In genomic region chr7:45515436-45515835, GRCm38 (mm10) we compare ENCODE assay signal across 9 mouse cellular contexts. TPM values are rescaled to one million over a fixed set of nuclear protein-coding genes. Genes with fewer than 3 reads are reported as not detected.
DNase-seq lines count a peak whose midpoint lies in the region; ATAC-seq and TF ChIP-seq lines count a peak whose summit lies in the region.
"Had no signal": no experiment of that assay in that cellular context is flagged by ENCODE, and none has a peak within 500 bp of the region (broad histone marks: within the 10 kb centered on the region; RNA-seq: fewer than 3 reads in every experiment).

No protein-coding gene starts in this region.

- H3K9me3 ChIP-seq in forebrain, embryonic 11.5 days (ENCODE audit: control insufficient read depth, low read length): no peaks in the 10 kb centered on the region
- no peaks in the 10 kb centered on the region for H3K9me3 ChIP-seq in forebrain, embryonic 14.5 days (replicated peaks; ENCODE audit: control insufficient read depth, low read length)
- no peaks in the 10 kb centered on the region for H3K9me3 ChIP-seq in midbrain, postnatal 0 days (ENCODE audit: low read length)
- no peaks in the 10 kb centered on the region for H3K9me3 ChIP-seq in midbrain, embryonic 16.5 days (replicated peaks; ENCODE audit: control insufficient read depth, low read length, poor library complexity, severe bottlenecking)
- H3K9me3 ChIP-seq in intestine, embryonic 14.5 days (ENCODE audit: control insufficient read depth, low read length): no peaks in the 10 kb centered on the region
- no peaks in the 10 kb centered on the region for H3K9me3 ChIP-seq in stomach, embryonic 14.5 days (ENCODE audit: control insufficient read depth, low read depth, low read length)

- 26% methylated on average over 16 of the region's 16 CpGs for WGBS in forebrain, embryonic 11.5 days
- 42% methylated on average over 16 of the region's 16 CpGs for WGBS in forebrain, embryonic 14.5 days
- 31% methylated on average over 16 of the region's 16 CpGs for WGBS in midbrain, postnatal 0 days
- 29% methylated on average over 16 of the region's 16 CpGs for WGBS in midbrain, embryonic 16.5 days
- WGBS in intestine, embryonic 14.5 days: 22% methylated on average over 16 of the region's 16 CpGs
- WGBS in stomach, embryonic 14.5 days: 24% methylated on average over 16 of the region's 16 CpGs

- H3K4me1 ChIP-seq in forebrain, embryonic 11.5 days (replicated peaks; ENCODE audit: control insufficient read depth, insufficient read depth, low read length): no peaks in the 10 kb centered on the region; the same call in 1 of the 2 replicates
- H3K4me1 ChIP-seq in forebrain, embryonic 14.5 days (ENCODE audit: control insufficient read depth, insufficient read depth, low read length): no peaks in the 10 kb centered on the region
- H3K4me1 ChIP-seq in midbrain, postnatal 0 days (ENCODE audit: insufficient read depth, low read length): no peaks in the 10 kb centered on the region
- H3K4me1 ChIP-seq in midbrain, embryonic 16.5 days (ENCODE audit: control insufficient read depth, insufficient read depth, low read length): no peaks in the 10 kb centered on the region
- peaks cover 10% of the 10 kb centered on the region for H3K4me1 ChIP-seq in intestine, embryonic 14.5 days (replicated peaks; ENCODE audit: control insufficient read depth, insufficient read depth, low read length)
- 0 out of 2 replicates have a peak, but pooled peaks cover 2% of the 10 kb centered on the region for H3K4me1 ChIP-seq in stomach, embryonic 14.5 days (ENCODE audit: control insufficient read depth, insufficient read depth, low read length)

- DNase-seq in forebrain, embryonic 11.5 days (ENCODE audit: low spot score): peak; percentile 61
- no peak for DNase-seq in forebrain, embryonic 14.5 days (ENCODE audit: low spot score)
- DNase-seq in midbrain, postnatal 0 days (ENCODE audit: low spot score): no peak
- no peak for DNase-seq in intestine, embryonic 14.5 days (ENCODE audit: low spot score)
- no peak for DNase-seq in ovary, postnatal 14 days (ENCODE audit: low spot score)
- DNase-seq in left cerebral cortex, adult 11 months (ENCODE audit: low spot score): no peak
- DNase-seq: kidney, postnatal 14 days had no signal

- TF ChIP-seq CTCF in midbrain, postnatal 0 days (IDR thresholded peaks at IDR 0.05): no peak

- H3K36me3 ChIP-seq in forebrain, embryonic 11.5 days (ENCODE audit: control insufficient read depth, insufficient read depth, low read length): no peaks in the 10 kb centered on the region
- no peaks in the 10 kb centered on the region for H3K36me3 ChIP-seq in forebrain, embryonic 14.5 days (ENCODE audit: control insufficient read depth, insufficient read depth, low read length)
- H3K36me3 ChIP-seq in midbrain, postnatal 0 days (ENCODE audit: insufficient read depth, low read length): no peaks in the 10 kb centered on the region
- no peaks in the 10 kb centered on the region for H3K36me3 ChIP-seq in midbrain, embryonic 16.5 days (ENCODE audit: control insufficient read depth, insufficient read depth, low read length)
- H3K36me3 ChIP-seq in intestine, embryonic 14.5 days (ENCODE audit: control insufficient read depth, insufficient read depth, low read length): no peaks in the 10 kb centered on the region
- no peaks in the 10 kb centered on the region for H3K36me3 ChIP-seq in stomach, embryonic 14.5 days (ENCODE audit: control insufficient read depth, insufficient read depth, low read length)

- no peak overlapping the region for H3K27ac ChIP-seq in forebrain, embryonic 11.5 days (ENCODE audit: low read depth, low read length)
- no peak overlapping the region for H3K27ac ChIP-seq in forebrain, embryonic 14.5 days (ENCODE audit: low read depth, low read length)
- H3K27ac ChIP-seq in midbrain, postnatal 0 days (ENCODE audit: low read depth, low read length): no peak overlapping the region
- H3K27ac ChIP-seq in midbrain, embryonic 16.5 days (ENCODE audit: low read length): no peak overlapping the region
- H3K27ac ChIP-seq in intestine, embryonic 14.5 days (ENCODE audit: low read depth): peak overlapping the region; percentile 75
- H3K27ac ChIP-seq in stomach, embryonic 14.5 days (ENCODE audit: low read length): peak overlapping the region; percentile 63; the same call in 1 of the 2 replicates

- H3K4me2 ChIP-seq in forebrain, embryonic 11.5 days (ENCODE audit: low read depth, low read length, severe bottlenecking): peak overlapping the region; percentile 1; the same call in 1 of the 2 replicates
- no peak overlapping the region for H3K4me2 ChIP-seq in forebrain, embryonic 14.5 days (ENCODE audit: low read length)
- H3K4me2 ChIP-seq in midbrain, postnatal 0 days (ENCODE audit: low read depth, low read length, poor library complexity, severe bottlenecking): 0 out of 2 replicates have a peak overlapping the region, but pooled peaks have one; percentile 2
- H3K4me2 ChIP-seq in midbrain, embryonic 16.5 days (ENCODE audit: low read length): no peak overlapping the region
- H3K4me2 ChIP-seq in intestine, embryonic 14.5 days (ENCODE audit: low read length): peak overlapping the region; percentile 36
- peak overlapping the region; percentile 16; the same call in 1 of the 2 replicates for H3K4me2 ChIP-seq in stomach, embryonic 14.5 days (replicated peaks; ENCODE audit: low read depth, low read length)

- no peak for ATAC-seq in forebrain, embryonic 11.5 days (replicated peaks; ENCODE audit: low FRiP score)
- no peak for ATAC-seq in forebrain, embryonic 14.5 days
- ATAC-seq in midbrain, postnatal 0 days (ENCODE audit: low FRiP score): no peak
- ATAC-seq in midbrain, embryonic 16.5 days: no peak
- ATAC-seq in intestine, embryonic 14.5 days (replicated peaks; ENCODE audit: low FRiP score, low TSS enrichment, low read depth): peak; percentile 41
- peak; percentile 74 for ATAC-seq in stomach, embryonic 14.5 days (ENCODE audit: insufficient number of reproducible peaks, insufficient read depth, low FRiP score, low read depth)

- H3K9ac ChIP-seq in forebrain, embryonic 11.5 days (ENCODE audit: low read length): no peak overlapping the region
- H3K9ac ChIP-seq in forebrain, embryonic 14.5 days (ENCODE audit: low read length): no peak overlapping the region
- no peak overlapping the region for H3K9ac ChIP-seq in midbrain, postnatal 0 days (replicated peaks; ENCODE audit: low read length, poor library complexity, severe bottlenecking)
- H3K9ac ChIP-seq in midbrain, embryonic 16.5 days (ENCODE audit: low read depth, low read length): no peak overlapping the region
- H3K9ac ChIP-seq in intestine, embryonic 14.5 days (ENCODE audit: low read length): no peak overlapping the region
- no peak overlapping the region for H3K9ac ChIP-seq in stomach, embryonic 14.5 days (replicated peaks; ENCODE audit: low read depth, low read length)

- H3K4me3 ChIP-seq in forebrain, embryonic 11.5 days (ENCODE audit: low read depth, low read length): no peak overlapping the region
- H3K4me3 ChIP-seq in forebrain, embryonic 14.5 days (ENCODE audit: low read depth, low read length): no peak overlapping the region
- no peak overlapping the region for H3K4me3 ChIP-seq in midbrain, postnatal 0 days (ENCODE audit: low read depth, low read length)
- H3K4me3 ChIP-seq in midbrain, embryonic 16.5 days (ENCODE audit: low read depth, low read length): no peak overlapping the region
- no peak overlapping the region for H3K4me3 ChIP-seq in intestine, embryonic 14.5 days (ENCODE audit: low read depth, low read length)
- no peak overlapping the region for H3K4me3 ChIP-seq in stomach, embryonic 14.5 days (ENCODE audit: low read depth, low read length)

- no peaks in the 10 kb centered on the region for H3K27me3 ChIP-seq in forebrain, embryonic 11.5 days (ENCODE audit: control insufficient read depth, insufficient read depth, low read length)
- no peaks in the 10 kb centered on the region for H3K27me3 ChIP-seq in forebrain, embryonic 14.5 days (replicated peaks; ENCODE audit: control insufficient read depth, insufficient read depth, low read length)
- H3K27me3 ChIP-seq in midbrain, postnatal 0 days (ENCODE audit: insufficient read depth, low read length): no peaks in the 10 kb centered on the region
- H3K27me3 ChIP-seq in midbrain, embryonic 16.5 days (ENCODE audit: control insufficient read depth, insufficient read depth, low read depth, low read length): no peaks in the 10 kb centered on the region
- no peaks in the 10 kb centered on the region for H3K27me3 ChIP-seq in intestine, embryonic 14.5 days (replicated peaks; ENCODE audit: control insufficient read depth, insufficient read depth, low read length)
- no peaks in the 10 kb centered on the region for H3K27me3 ChIP-seq in stomach, embryonic 14.5 days (ENCODE audit: control insufficient read depth, insufficient read depth, low read length)

RNA-seq across cellular contexts. Expression of gene Nucb1, which starts 5.2 kb away (rescaled TPM):
- polyA plus RNA-seq in forebrain, embryonic 11.5 days (2014; fragmentation: Nextera tagmentation; extraction: Ambion mirVana): 90.4 and 109 TPM in 2 replicates
- 69.0 and 96.5 TPM in 2 replicates for polyA plus RNA-seq in forebrain, embryonic 14.5 days (2014; fragmentation: Nextera tagmentation; extraction: Ambion mirVana)
- 92.2 and 137 TPM in 2 replicates for total RNA-seq in midbrain, postnatal 0 days (2014; rRNA removed)
- 137 and 144 TPM in 2 replicates for polyA plus RNA-seq in midbrain, postnatal 0 days (2015; fragmentation: Nextera tagmentation; extraction: Ambion mirVana)
- polyA plus RNA-seq in midbrain, embryonic 16.5 days (2015; fragmentation: Nextera tagmentation; extraction: Ambion mirVana): 107 and 119 TPM in 2 replicates
- polyA plus RNA-seq in intestine, embryonic 14.5 days (2014; fragmentation: Nextera tagmentation; extraction: Ambion mirVana): 192 and 204 TPM in 2 replicates
- 199 TPM in 2 replicates for polyA plus RNA-seq in stomach, embryonic 14.5 days (2014; fragmentation: Nextera tagmentation; extraction: Ambion mirVana)

RNA-seq across cellular contexts. Expression of gene Ppp1r15a, which starts 10.6 kb away (rescaled TPM):
- polyA plus RNA-seq in forebrain, embryonic 11.5 days (2014; fragmentation: Nextera tagmentation; extraction: Ambion mirVana): 17.4 and 17.8 TPM in 2 replicates
- polyA plus RNA-seq in forebrain, embryonic 14.5 days (2014; fragmentation: Nextera tagmentation; extraction: Ambion mirVana): 13.1 and 19.3 TPM in 2 replicates
- 17.2 and 17.4 TPM in 2 replicates for total RNA-seq in midbrain, postnatal 0 days (2014; rRNA removed)
- 18.7 and 18.8 TPM in 2 replicates for polyA plus RNA-seq in midbrain, postnatal 0 days (2015; fragmentation: Nextera tagmentation; extraction: Ambion mirVana)
- polyA plus RNA-seq in midbrain, embryonic 16.5 days (2015; fragmentation: Nextera tagmentation; extraction: Ambion mirVana): 10.5 and 13.9 TPM in 2 replicates
- polyA plus RNA-seq in intestine, embryonic 14.5 days (2014; fragmentation: Nextera tagmentation; extraction: Ambion mirVana): 14.7 and 15.0 TPM in 2 replicates
- 12.7 and 18.3 TPM in 2 replicates for polyA plus RNA-seq in stomach, embryonic 14.5 days (2014; fragmentation: Nextera tagmentation; extraction: Ambion mirVana)

RNA-seq across cellular contexts. Expression of gene Plekha4, which starts 10.7 kb away (rescaled TPM):
- 0.80 and 1.5 TPM in 2 replicates for polyA plus RNA-seq in forebrain, embryonic 11.5 days (2014; fragmentation: Nextera tagmentation; extraction: Ambion mirVana)
- 0.76 and 1.2 TPM in 2 replicates for polyA plus RNA-seq in forebrain, embryonic 14.5 days (2014; fragmentation: Nextera tagmentation; extraction: Ambion mirVana)
- total RNA-seq in midbrain, postnatal 0 days (2014; rRNA removed): 2.0 and 2.1 TPM in 2 replicates
- 1.2 and 1.6 TPM in 2 replicates for polyA plus RNA-seq in midbrain, postnatal 0 days (2015; fragmentation: Nextera tagmentation; extraction: Ambion mirVana)
- 0.81 and 0.87 TPM in 2 replicates for polyA plus RNA-seq in midbrain, embryonic 16.5 days (2015; fragmentation: Nextera tagmentation; extraction: Ambion mirVana)
- 0.97 and 1.5 TPM in 2 replicates for polyA plus RNA-seq in intestine, embryonic 14.5 days (2014; fragmentation: Nextera tagmentation; extraction: Ambion mirVana)
- polyA plus RNA-seq in stomach, embryonic 14.5 days (2014; fragmentation: Nextera tagmentation; extraction: Ambion mirVana): 1.5 and 2.6 TPM in 2 replicates

RNA-seq across cellular contexts. Expression of gene Dhdh, which starts 26.8 kb away (rescaled TPM):
- polyA plus RNA-seq in forebrain, embryonic 11.5 days (2014; fragmentation: Nextera tagmentation; extraction: Ambion mirVana): 4.3 and 4.6 TPM in 2 replicates
- 1.4 and 1.6 TPM in 2 replicates for polyA plus RNA-seq in forebrain, embryonic 14.5 days (2014; fragmentation: Nextera tagmentation; extraction: Ambion mirVana)
- total RNA-seq in midbrain, postnatal 0 days (2014; rRNA removed): 4.3 TPM in 2 replicates
- 5.5 and 6.1 TPM in 2 replicates for polyA plus RNA-seq in midbrain, postnatal 0 days (2015; fragmentation: Nextera tagmentation; extraction: Ambion mirVana)
- polyA plus RNA-seq in midbrain, embryonic 16.5 days (2015; fragmentation: Nextera tagmentation; extraction: Ambion mirVana): 4.1 and 4.2 TPM in 2 replicates
- 2.9 and 3.5 TPM in 2 replicates for polyA plus RNA-seq in intestine, embryonic 14.5 days (2014; fragmentation: Nextera tagmentation; extraction: Ambion mirVana)
- 2.7 and 3.4 TPM in 2 replicates for polyA plus RNA-seq in stomach, embryonic 14.5 days (2014; fragmentation: Nextera tagmentation; extraction: Ambion mirVana)

RNA-seq across cellular contexts. Expression of gene Gm45808, which starts 28.8 kb away (rescaled TPM):
- polyA plus RNA-seq in forebrain, embryonic 11.5 days (2014; fragmentation: Nextera tagmentation; extraction: Ambion mirVana): not detected in 2 replicates
- polyA plus RNA-seq in forebrain, embryonic 14.5 days (2014; fragmentation: Nextera tagmentation; extraction: Ambion mirVana): not detected in 2 replicates
- 0.52 and 1.6 TPM in 2 replicates for total RNA-seq in midbrain, postnatal 0 days (2014; rRNA removed)
- not detected in 2 replicates for polyA plus RNA-seq in midbrain, postnatal 0 days (2015; fragmentation: Nextera tagmentation; extraction: Ambion mirVana)
- polyA plus RNA-seq in midbrain, embryonic 16.5 days (2015; fragmentation: Nextera tagmentation; extraction: Ambion mirVana): not detected in 2 replicates
- not detected in 2 replicates for polyA plus RNA-seq in intestine, embryonic 14.5 days (2014; fragmentation: Nextera tagmentation; extraction: Ambion mirVana)
- polyA plus RNA-seq in stomach, embryonic 14.5 days (2014; fragmentation: Nextera tagmentation; extraction: Ambion mirVana): not detected in 2 replicates

Comparison
In these comparisons a context has a peak if more than half of its experiments do, and no peak if none do; other contexts are left out.
1. H3K4me2 ChIP-seq: peak in forebrain, embryonic 11.5 days (single experiment), midbrain, postnatal 0 days (single experiment), intestine, embryonic 14.5 days (single experiment) and stomach, embryonic 14.5 days (single experiment); none in forebrain, embryonic 14.5 days (single experiment) and midbrain, embryonic 16.5 days (single experiment).
2. ATAC-seq: peak in intestine, embryonic 14.5 days (single experiment) and stomach, embryonic 14.5 days (single experiment); none in forebrain, embryonic 11.5 days (single experiment), forebrain, embryonic 14.5 days (single experiment), midbrain, postnatal 0 days (single experiment) and midbrain, embryonic 16.5 days (single experiment).
3. H3K27ac ChIP-seq: peak in intestine, embryonic 14.5 days (single experiment) and stomach, embryonic 14.5 days (single experiment); none in forebrain, embryonic 11.5 days (single experiment), forebrain, embryonic 14.5 days (single experiment), midbrain, postnatal 0 days (single experiment) and midbrain, embryonic 16.5 days (single experiment).